Mouse (Mus musculus) CD4-positive, CD25-positive, alpha-beta regulatory T cell, adult 2 months (primary cell): ENCODE data around the gene Zfp423.
A peak's percentile ranks its signal among the peaks of the same experiment; 100 is the strongest.

Experiments
- DNase-seq: peaks from one replicate; pipeline ENCODE4 v3.0.0-alpha.2; 2012; ENCODE audit warnings: low read depth, low spot score

Gene Zfp423

DNA sequence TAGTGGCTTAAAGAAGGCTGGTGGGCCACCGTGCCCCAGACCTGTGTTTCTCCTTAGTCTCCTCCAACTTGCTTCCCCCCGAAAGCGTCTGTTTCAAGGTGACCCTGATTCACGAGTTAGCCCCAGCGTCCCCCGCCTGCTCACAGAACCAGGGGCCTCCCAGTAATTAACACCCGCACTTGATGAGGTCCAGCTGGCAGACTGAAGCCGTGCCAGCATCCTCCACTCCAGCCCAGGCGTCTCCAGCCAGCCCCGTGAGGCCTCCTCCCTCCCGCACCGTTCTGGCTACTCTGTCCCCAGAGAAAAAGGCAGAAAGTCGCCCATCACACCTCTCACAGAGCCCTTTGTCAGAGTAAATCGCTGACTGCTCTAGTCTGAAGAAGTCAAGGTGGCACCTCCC is 213.3 kb downstream of the Zfp423 start:
- DNase-seq = no peak

DNA sequence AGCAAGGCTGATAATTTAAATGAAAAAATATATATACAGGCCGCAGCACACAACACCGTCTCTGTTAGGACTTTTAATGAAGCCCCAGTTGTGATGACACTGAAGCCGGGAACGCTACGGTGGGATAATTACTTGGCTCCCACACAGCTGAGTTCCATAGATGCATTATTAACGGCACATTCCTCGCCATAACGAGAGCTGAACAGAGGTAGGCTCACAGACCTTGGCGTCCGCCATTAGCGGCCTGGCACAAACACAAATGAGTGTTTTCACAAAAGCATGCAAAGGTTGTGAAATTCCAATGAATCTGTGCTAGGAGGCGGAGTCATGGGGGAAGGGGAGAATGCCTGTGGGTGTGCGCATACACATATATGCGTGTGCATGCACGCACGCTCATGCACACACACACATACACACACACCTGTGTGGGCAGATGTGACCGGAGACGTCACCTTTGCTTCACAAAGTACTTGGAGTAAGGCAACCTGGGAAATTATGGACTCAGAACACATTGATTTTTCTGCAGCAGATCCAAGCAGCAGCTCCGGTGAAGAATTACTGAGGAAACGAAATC is 214.2 kb downstream of the Zfp423 start:
- no peak for DNase-seq

DNA sequence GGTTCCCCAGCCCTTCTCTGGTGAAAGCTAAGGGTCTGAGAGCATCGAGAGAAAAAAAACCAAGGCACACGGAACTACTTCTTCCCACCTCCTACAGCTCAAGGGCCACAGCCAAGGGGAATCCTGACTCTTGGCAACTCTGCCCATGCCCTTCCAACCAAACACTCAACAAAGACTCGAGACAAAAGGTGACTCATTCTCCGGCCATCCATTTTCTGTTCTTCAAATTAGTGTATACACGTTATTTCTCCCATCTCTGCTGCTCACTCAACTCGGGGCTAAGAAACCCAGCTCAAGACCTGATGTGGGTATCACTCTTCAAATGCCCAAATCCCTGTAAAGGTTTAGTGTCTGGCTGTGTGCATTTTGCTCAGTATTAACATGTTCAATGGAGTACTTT is 214.8 kb downstream of the Zfp423 start:
- DNase-seq = no peak

DNA sequence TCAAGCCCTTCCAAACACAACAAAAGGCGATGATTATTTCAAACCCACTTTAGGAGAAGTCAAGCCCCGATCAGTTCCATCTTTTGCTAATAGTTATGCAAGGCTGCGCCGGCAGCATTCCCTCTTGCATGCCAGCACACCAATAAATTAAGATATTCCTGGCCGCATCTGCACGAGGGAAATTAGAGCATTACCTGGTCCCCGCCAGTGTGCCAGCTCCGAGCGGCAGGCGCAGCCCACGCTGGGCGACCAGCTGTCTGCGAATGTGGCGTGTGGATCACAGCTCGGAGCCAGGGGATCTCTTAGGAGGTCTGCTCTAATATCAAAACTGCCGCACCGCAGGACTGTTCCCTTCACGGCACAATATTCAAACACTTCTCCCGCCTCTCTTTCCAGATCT is 217.4 kb downstream of the Zfp423 start:
- DNase-seq = no peak

DNA sequence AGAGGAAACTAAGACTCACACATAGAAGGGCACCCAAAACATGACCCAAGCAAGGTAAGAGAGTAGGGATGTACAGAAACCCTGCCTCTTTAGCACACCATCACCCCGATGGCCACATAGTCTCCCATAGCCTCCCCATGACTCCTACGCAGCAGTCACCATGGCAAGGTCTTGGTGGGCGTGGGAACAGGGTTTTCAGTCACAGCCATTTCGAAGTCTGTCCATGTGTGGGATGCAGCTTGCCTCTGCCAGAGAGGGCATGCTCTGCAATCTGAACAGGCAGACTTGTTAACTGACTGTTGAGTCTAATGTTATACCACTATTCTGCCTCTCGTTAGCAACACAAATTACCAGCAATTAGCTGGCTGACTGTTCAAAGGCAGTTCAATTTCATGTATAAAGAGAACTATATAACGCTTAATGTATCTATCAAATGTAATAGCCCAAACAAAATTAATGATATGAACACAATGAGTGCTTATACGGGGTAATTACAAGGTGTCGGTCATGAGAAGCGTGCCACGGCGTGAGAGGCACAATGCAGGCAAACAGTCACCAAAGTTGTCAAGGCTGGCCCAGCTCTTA is 218.4 kb downstream of the Zfp423 start:
- no peak for DNase-seq

DNA sequence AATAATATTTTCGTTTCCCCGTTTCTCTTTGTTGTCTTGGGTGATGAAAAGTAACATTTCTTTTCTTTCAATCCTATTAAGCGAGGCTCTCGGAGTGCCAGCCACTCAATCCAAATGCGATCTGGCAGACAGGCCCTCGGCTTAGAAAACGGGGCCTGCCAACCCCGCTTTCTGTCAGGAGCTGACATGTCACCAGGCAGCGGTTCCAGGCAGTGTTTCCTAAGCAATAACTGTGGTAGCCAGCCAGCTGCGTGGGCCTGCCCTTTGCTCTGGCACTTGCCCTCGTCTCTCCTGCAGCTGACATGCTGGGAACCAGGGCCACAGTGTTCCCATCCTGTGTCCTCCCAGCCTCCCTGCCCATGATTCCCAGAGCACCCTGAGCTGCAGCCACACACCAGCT is 221.5 kb downstream of the Zfp423 start:
- no peak for DNase-seq

DNA sequence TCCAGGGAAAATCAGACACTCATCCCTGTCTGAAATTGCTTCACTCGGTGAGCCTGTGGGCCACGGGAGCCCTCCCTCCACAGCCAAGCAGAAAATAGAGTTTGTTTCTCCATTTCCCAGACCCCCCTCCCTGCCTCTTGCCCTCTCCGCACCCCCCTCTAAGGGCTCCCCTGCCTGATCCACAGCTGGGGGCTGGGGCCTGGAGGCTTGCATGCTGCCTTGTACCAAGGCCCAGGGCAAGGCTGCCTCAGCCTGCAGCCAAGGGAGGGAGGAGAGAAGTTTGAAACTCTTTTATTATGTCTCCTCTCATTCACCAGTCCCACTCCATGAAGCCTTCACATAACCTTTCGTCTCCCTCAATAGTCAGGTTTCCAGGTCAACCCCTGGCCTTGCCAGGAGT is 224.5 kb downstream of the Zfp423 start:
- no peak for DNase-seq

DNA sequence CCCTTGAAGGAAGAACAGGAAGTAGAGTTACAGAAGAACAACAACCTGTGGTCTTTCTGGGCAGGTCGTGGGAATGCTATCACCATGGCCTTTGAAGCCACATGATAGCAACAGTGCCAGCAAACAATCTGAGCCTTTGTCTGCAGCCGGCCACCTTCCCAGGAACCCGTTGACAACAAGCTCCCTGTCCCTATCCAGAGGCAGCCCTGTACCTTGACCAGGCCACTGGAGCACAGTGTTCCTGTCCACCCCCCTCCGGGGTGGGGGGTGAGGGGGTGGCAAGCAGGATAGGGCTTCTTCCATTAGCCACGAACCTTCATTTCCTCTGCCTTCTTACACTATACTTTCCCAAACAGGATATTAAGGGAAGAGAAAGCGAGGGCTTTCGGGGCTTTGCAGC is 224.9 kb downstream of the Zfp423 start:
- no peak for DNase-seq

DNA sequence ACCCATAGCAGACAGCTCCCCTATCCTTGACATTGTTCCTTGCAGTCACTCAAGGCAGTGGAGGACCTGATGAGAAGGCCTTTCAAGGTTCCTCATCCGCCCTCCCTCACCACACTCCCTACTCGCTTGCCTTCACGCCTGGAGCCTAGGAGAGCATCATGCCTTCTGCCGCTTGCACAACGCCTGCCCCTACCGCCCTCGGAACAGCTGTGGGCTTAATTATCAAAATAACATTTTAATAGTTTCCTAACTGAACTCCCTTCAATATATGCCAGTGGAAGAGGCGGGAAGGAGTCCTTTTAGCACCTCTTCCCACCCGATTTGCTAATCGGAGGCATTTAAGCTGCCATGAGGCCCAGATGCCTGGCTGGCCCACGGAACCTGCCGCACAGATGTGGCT is 228.3 kb downstream of the Zfp423 start:
- no peak for DNase-seq

DNA sequence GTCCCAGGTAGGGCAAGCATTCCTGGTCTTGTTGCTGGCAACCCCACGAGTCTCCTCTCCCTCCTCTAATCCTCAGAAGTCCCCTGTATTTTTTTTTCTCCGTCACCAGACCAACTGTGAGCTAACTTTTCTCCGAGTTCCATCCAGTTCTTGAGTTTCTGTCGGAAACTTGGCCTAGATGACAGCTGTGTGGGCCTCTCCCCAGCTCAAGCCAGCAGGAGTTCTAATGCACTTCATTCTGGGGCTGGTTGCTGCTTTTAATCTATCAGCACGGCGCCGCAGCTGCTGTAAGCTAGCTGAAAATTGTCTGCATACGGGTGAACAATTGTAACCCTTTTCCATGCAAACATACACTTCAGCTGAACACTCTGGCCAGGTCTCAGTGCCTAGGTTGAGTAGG is 236.4 kb downstream of the Zfp423 start:
- no peak for DNase-seq

DNA sequence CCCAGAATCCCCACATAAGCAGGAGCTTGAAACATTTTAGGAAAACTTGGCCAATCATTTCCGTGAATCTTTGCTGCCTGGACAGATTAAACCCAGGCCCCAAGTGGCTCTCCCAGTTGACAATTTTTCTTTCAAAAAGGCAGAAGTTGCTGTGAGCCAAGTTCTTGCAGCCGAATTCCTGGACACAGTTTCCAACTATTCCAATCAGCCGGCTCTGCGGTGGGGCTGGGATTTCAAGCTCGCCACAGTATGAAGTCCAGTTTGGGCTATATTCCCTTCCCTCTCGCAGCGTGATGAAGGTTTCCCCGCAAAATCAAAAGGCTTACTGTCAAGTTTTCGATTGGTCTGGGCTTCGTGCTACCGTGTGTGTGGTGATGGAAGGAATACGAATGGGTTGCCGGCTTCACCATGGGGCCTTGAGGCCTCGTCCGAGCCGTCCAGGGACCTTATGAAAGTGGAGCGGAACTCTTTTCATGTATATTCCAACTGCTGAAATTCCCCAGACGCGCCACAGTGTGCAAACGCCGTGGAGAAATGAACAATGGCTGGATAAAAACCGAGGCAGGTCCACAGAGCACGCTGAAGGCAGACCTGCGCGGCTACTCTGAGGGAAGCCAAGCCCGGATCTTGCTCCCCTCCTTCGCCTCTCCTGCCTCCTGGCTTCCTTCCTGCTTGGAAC is 240.1 kb downstream of the Zfp423 start:
- DNase-seq = no peak

DNA sequence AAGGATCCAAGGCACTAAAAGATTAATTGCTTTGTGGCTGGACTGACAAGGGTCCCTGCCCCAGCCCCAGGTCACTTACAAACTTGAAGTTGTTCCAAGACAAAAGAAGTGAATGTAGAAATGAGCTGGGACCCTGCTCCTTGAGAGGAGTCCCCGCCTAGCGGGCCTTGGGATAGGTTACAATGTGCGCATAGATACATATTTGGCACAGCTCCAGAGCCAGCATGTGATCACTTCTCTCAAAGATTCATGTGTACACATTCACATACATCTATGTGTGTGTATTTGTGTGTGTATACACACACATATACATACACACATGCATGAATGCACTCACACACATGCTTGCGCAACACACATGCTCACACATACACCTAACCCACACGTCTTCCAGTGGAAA is 241.9 kb downstream of the Zfp423 start:
- no peak for DNase-seq

DNA sequence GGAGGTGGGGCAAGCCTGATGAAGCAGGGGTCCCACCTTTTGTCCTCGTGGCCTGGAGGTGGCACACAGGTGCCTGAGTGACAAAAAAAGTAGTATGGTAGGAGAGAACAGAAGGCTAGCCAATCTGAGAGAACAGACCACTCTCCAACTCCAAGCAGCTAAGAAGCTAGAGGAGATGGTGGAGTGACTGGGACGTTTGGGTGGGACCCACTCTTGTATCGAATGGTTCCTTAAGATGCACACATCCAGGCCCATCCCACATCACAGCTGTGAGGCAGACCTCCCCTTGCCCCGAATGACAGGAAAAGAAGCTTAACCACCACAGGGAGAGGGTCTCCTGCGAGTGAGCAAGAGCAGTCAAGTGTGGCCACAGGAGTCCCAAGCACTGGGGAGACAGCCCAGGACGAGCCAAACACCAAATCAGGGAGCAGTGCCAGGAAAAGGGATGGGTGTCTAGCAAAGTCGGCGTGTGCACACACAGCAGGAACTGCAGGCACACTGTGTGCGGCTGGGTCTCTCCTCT is 242.6 kb downstream of the Zfp423 start:
- DNase-seq = no peak

DNA sequence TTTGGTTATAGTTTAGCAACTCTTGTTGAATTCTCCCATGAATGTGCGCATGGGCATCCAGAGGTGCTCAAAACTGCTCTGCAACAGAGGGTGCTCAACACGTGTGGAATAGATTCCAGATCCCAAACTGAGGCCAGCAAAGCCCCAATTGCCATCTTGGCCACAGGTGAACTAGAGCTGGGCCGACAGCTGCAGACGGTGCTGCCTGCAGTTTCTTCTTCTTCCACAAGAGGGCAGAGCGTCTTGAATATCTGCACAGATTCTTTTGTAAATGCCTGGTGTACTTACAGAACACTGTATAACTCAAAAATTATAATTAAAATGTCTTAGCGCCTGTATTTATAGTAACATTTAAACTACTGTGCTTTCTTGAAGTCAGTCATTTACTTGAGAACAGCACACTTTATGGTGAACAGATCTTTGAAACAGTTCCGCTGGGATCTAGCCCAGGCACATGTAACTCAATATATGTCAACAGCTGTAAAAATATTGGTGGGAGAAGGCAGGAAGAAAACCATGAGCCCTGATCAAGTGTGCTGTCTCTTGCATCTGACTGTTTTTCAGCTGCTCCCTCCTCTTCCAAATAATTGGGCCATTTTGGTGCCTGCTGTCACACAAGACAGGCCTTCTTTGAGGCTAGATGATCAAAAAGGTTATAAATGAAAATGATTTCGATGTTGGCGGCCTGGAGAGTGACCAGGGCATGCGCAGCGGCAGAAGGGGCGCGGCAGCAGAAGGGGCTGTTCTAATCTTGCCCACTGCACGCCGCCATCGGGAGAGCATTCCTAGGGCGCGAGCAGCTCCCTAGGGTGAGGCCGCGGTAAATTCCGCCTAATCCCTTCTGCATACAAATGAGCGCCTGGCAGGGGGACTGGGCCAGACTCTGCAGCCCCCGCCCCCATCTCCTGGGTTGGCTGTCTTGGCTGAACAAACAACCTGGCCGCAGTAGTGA is 243.4 kb downstream of the Zfp423 start:
- DNase-seq = peak; percentile 51

DNA sequence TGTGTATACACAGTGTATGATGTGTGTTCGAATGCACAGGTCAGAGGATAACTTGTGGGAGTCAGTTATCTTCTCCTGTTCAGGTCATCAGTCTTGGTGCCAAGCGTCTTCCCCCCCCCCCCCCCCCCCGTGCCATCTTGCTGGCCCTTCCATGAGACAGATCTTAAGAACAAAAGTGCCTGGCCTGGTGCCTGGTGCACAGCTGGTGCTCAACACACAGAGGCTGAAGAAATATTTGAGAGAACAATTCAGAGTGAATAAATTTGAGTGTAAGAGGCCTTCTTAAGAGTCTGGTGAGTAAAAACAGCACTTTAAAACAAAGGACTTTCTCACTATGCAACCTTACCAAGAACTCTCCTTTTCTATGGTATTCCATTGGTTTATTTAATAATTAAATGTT is 245.4 kb downstream of the Zfp423 start:
- no peak for DNase-seq

DNA sequence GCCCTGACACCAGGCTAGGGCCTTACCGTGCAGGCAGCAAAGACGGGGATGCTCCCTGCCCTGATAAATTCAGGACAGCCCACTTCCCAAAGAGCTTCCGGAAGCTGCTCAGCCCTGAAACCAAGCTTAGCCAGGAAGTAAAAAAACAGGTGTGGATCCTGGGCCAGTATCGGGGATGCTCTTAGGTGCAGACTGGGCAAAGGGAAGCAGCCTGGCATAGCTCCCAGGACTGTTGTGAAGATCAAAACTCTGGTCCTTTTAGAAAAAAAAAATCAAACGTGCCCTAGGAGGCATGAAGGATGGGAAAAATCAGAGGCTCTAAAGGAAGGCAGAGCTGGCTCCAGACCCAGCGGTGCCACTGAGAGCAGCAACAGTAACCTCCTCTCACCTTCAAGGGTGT is 247.4 kb downstream of the Zfp423 start:
- no peak for DNase-seq

DNA sequence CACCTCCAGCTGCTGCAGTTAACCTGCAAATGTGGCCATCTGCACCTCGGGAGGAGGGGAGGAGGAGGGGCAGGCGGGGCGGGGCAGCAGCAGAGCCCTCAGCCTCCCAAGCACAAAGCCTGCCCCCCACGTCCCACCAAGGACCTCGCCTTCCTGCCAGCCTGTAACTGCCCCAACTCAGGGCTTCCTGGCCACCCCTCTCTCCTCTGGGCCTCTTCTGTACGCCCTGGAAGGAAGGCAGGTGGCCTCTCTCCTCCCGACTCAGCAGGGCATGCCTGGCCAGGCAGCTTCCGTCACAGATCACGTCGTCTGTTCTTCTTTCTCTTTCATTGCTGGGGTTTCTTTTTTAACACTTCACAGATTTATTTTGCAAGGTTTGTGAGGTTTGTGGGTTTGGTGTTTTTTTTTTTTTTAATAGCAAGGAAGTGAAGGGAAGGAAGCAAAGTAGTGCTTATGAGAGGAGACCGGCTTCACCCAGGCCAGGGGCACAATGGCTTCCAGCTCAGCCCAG is 251.2 kb downstream of the Zfp423 start:
- DNase-seq = peak; percentile 9

DNA sequence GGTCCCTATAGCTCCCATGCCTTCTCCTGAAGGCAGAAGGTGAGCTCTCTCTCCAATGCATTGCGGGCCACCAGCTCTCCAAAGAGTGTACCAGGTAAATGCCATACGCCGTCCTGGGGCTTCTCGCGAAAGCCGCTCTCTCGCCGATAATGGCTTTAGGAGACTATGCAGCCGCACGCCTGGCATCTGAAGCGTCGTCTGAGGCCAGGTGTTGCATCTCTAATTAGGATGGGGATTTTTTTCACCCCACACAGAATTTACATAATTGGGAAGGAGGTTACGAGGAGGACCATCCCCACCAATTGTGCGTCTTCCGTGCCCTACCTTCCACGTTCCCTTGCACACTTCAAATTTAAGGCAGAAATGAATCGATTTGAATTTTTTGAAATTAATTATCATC is 252.2 kb downstream of the Zfp423 start:
- DNase-seq = no peak

DNA sequence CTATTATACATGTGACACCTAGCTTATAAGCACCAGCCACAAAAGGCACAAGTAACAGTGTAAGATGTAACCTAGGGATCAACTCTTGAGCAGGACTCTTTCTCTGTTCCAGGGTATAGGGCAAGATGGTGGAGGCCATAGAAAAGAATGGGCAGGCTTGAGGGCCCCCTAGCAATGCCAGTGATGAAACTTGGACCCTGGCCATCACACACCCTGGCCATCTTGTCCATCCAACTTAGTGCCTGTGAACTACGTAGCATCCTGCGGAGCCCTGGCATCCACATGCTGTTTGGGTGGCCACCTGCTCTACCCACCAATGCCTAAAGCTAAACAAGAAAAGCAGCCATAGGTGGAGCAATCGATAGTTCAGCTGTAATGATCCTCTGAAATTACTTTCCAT is 254.6 kb downstream of the Zfp423 start:
- no peak for DNase-seq

DNA sequence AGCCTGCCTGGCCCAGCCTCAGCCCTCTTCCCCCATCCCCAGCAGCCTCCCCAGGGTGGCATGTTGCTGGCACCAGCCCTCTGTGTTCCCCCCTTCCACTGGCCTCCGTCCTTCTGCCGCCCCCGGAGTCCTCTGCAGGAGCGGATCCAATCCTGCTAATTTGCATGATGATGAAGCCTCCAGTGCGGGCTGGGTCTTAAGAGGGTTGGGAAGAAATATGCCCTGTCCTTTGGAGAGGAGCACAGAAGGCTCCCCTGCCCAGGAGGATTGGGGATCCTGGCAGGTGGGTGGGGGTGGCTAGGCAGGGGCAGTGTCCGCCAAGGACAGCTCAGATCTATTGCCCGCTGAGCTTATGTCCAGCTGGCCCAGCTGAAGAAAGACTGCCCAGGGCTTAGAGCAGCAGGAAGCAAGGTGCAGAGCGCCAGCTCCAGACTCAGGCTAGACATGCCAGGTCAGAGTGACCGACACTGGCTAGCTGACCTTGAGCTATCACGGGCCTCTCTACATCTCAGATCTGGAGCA is 256.5 kb downstream of the Zfp423 start:
- no peak for DNase-seq

DNA sequence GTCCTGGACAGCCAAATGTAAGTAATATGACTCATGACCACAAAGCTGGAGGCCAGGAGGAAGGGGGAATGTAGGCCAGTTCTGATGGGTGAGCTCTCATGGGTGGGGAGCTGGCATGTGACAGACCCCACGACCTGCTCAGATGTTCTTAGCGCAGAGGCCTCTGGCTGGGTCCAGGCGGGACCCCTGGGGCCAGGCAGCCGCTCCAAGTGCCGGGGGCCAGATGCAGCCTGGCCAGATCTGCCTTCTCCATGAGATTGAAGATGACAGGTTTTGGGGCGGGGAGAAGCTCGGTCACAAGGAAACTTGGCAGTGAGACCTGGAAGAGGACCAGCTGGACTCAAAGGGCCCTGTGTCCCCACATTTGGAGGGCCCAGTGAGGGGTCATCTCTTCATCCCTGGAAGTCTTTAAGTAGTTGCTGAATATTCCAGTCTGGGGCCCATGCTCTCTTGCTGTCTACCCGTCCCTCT is 257.3 kb downstream of the Zfp423 start:
- no peak for DNase-seq

DNA sequence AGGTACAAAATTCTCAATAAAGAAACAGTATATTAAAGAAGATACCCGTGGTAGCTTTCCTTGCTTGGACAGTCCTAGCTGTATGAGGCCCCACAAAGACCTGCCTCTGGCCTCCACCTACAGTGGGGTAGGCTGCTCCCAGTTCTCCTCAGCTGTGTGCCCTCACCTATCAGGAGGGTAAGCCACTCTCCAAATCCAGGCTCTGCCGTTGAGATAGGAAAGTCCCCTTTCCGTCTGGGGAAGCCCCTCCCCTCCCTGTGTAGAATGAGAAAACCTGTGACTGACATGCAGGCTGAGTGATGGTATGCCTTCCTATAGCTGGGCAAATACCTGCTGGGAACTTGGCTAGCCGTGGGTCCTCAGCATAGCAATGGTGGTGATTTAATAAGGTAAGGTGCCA is 257.8 kb downstream of the Zfp423 start:
- DNase-seq = no peak
